Mouse (Mus musculus) midbrain, embryonic 15.5 days (tissue): ENCODE data around the gene Armc8. TPM values are rescaled to one million over a fixed set of nuclear protein-coding genes. Genes with fewer than 3 reads are reported as not detected.
"Not testable (repeated sequence)": the region's sequence is repeated elsewhere in the genome, so short reads cannot be mapped to it uniquely, and the experiment has no call there.

Source experiments
- ATAC-seq: fragments of 200-750 bp; cut with Nextera tagmentation; replicated peaks from 2 replicates; pipeline ENCODE4 v1.8.0; 2017; ENCODE audit warnings: moderate TSS enrichment
- H3K27ac ChIP-seq: fragments of 300-500 bp; sonication (generic); 2 replicates; pipeline ENCODE4 v1.5.1; 2015; ENCODE audit warnings: mild to moderate bottlenecking, inconsistent platforms
- H3K27me3 ChIP-seq: fragments of 300-500 bp; sonication (generic); replicated peaks from 2 replicates; pipeline ENCODE4 v1.6.1; 2015; ENCODE audit warnings: inconsistent platforms
- H3K36me3 ChIP-seq: fragments of 300-500 bp; sonication (generic); replicated peaks from 2 replicates; pipeline ENCODE4 v1.6.1; 2015; ENCODE audit warnings: inconsistent platforms
- H3K4me1 ChIP-seq: fragments of 300-500 bp; sonication (generic); 2 replicates; pipeline ENCODE4 v1.6.1; 2015; ENCODE audit warnings: inconsistent platforms
- H3K4me2 ChIP-seq: fragments of 300-500 bp; sonication (generic); 2 replicates; pipeline ENCODE4 v1.6.1; 2015; ENCODE audit warnings: inconsistent platforms, mild to moderate bottlenecking, moderate library complexity
- H3K4me3 ChIP-seq: fragments of 300-500 bp; sonication (generic); 2 replicates; pipeline ENCODE4 v1.5.1; 2015; ENCODE audit warnings: mild to moderate bottlenecking, inconsistent platforms
- H3K9ac ChIP-seq: fragments of 300-500 bp; sonication (generic); 2 replicates; pipeline ENCODE4 v1.6.1; 2015; ENCODE audit warnings: mild to moderate bottlenecking, inconsistent platforms
- H3K9me3 ChIP-seq: fragments of 300-500 bp; sonication (generic); 2 replicates; pipeline ENCODE4 v1.6.1; 2016; ENCODE audit warnings: inconsistent platforms
- WGBS: fragments of 180-500 bp; shearing (Covaris S2); methylation state at CpG from one replicate; pipeline ENCODE4 v1.1.7; 2015; ENCODE audit warnings: mixed read lengths; 5-methylcytosine and 5-hydroxymethylcytosine counted together
- polyA plus RNA-seq: library from polyadenylated mRNA; unstranded; fragments of >200 nt; fragmentation: Nextera tagmentation; extraction: Ambion mirVana; gene quantifications from 2 replicates; pipeline ENCODE4 v1.2.1, GENCODE M21; 2015

The Armc8 gene
- 71.3 and 79.2 TPM in 2 replicates for polyA plus RNA-seq

DNA sequence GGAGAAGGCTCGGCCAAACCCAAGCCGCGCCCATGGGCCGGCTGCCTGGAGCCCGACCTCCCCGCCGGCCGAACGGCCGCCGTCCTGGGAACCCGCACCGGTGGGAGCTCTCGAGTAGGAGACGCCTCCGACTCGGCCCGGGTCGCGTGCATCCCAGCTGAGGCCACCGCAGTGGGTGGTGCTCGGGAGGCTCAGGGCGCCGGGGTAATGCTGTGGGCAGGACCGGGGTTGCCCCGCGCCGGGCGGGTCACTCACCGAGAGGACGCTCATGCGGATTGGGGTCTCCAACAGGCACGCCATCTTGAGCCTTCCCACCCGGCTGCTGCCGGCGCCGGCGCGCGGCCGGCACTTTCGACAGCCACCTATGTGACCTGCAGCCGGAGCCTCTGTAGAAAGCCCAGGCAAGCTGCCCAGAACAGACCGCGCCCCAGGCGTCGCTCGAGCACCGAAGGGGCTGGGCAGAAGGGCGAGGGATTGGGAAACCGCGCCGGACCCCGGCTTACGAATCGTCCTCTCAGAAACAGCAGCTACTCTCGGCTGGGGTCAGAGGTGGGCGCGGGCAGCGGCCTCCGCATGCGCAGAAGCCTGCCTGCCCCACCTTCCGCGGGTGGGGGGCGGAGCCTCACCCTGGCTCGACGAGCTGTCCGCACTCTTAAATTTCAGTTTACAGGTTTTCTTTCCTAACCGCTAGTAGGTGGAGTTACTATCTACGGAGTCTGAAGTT is at the start of gene Armc8:
TSS of gene Armc8 (minus strand) at position 553 of the 724 bp plus-strand sequence.
- peak; percentile 95 for ATAC-seq

DNA sequence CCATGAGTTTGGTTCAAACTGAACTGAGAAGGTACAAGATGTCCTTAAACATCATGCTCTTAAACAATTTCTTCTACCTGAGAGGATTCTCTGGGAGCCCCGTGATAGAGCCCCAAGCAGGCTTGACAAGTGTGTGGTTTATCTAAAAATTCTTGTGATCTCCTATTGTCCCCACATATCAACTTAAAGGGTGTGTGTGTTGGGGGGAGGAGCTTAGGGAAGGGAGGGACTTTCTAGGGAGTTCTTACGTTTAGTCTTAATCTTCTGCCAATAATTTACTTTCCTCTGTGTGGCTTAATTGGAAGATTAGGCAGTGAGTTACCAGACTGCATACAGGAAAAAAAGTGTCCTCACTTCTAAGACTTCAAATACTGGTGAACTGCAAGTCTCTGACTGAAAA is 43.5 kb upstream of the Armc8 start, which contains the start of gene A4gnt:
TSS of gene A4gnt (plus strand) at position 301 of the 400 bp plus-strand sequence.
- WGBS, result 53% methylated on average over 2 of the region's 2 CpGs
- no peak within 1 kb of the TSS for H3K4me2 ChIP-seq
- no peak within 1 kb of the TSS for H3K9ac ChIP-seq
- H3K4me1 ChIP-seq, result no peaks in the 10 kb centered on the region
- H3K4me3 ChIP-seq, result no peak within 1 kb of the TSS
- ATAC-seq, result no peak
- no peaks in the 10 kb centered on the region for H3K36me3 ChIP-seq
- no peaks in the 10 kb centered on the region for H3K9me3 ChIP-seq
- no peaks in the 10 kb centered on the region for H3K27me3 ChIP-seq
- no peak within 1 kb of the TSS for H3K27ac ChIP-seq

More for the DNA sequence above, at the start of gene Armc8:
- H3K9me3 ChIP-seq, result no peaks in the 10 kb centered on the region
- peaks cover 5% of the 10 kb centered on the region; the same call in 1 of the 2 replicates for H3K27me3 ChIP-seq
- peaks cover 32% of the 10 kb centered on the region for H3K4me1 ChIP-seq
- H3K36me3 ChIP-seq, result no peaks in the 10 kb centered on the region
- WGBS, result under 1% methylated on average over 64 of the region's 70 CpGs
- H3K4me3 ChIP-seq, result peak within 1 kb of the TSS; percentile 79
- H3K9ac ChIP-seq, result peak within 1 kb of the TSS; percentile 94
- peak within 1 kb of the TSS; percentile 98 for H3K27ac ChIP-seq
- peak within 1 kb of the TSS; percentile 87 for H3K4me2 ChIP-seq

DNA sequence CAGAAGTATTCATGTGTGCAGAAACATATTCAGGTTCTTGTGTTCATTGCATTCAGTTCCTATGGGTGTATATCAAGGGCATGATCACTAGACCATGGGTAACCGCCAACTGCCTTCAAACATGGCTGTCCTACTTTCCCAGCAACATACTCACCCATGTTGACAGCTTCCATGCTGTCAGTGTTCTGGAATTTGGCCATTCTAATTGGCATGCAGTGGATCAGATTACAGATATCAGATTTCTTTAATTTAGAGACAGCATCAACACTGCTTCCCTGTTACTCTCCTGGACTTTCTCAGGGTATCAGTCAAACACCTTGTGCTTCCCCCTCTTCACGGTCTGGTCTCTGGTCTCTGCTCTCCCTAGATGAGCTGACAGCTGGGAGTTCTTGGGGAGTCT is 34.9 kb upstream of the Armc8 start:
- Histone ChIP-seq H3K4me3 (no peak overlapping the region), H3K9me3 (no peaks in the 10 kb centered on the region), H3K4me2 (no peak overlapping the region), H3K27ac (no peak overlapping the region), H3K36me3 (no peaks in the 10 kb centered on the region), H3K27me3 (no peaks in the 10 kb centered on the region), H3K4me1 (no peaks in the 10 kb centered on the region), H3K9ac (no peak overlapping the region)
- 83% methylated on average over 2 of the region's 2 CpGs for WGBS
- no peak for ATAC-seq

DNA sequence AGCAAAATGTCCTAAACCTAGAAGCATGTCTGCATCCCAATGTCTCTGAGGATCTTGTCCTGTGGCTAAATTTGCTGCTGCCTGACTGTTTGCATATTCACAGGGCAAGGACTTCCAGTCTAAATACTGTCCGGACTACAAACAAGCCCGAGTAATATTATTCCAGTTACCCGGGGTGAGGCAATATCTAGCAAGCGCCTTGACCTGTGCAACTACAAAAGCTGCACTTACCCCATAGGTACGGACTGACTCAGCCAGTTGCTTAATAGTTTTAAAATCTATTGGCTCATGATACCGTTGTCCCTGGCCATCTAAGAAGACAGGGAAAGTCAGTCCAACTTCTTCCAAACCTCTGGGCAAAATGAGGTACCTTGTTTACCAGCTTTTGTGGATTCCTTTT is 30.4 kb upstream of the Armc8 start:
- H3K27ac ChIP-seq, ATAC-seq, H3K4me1 ChIP-seq, H3K4me2 ChIP-seq, H3K9ac ChIP-seq, H3K4me3 ChIP-seq, H3K36me3 ChIP-seq, H3K9me3 ChIP-seq, H3K27me3 ChIP-seq: not testable (repeated sequence)
- 91% methylated on average over 6 of the region's 6 CpGs for WGBS

DNA sequence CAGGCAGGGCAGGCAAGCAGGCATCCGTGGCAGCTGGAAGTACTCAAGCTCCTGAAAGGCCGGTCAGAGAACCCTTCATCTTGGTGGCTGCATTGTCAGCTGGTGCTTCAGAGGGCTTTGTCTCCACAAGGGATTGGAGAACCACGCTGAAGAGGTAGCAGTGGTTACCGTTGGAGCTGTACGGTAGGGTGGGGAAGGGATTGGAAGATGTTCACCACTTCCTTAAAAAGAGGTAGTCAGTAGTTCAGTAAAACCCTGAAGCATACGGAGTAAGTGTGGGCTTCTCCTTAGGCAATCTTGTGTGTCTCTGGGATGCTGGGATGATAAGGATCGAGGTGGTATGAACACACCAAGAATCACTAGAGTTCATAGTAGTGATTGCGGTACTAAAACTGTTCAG is 22.4 kb upstream of the Armc8 start:
- no peak for ATAC-seq

DNA sequence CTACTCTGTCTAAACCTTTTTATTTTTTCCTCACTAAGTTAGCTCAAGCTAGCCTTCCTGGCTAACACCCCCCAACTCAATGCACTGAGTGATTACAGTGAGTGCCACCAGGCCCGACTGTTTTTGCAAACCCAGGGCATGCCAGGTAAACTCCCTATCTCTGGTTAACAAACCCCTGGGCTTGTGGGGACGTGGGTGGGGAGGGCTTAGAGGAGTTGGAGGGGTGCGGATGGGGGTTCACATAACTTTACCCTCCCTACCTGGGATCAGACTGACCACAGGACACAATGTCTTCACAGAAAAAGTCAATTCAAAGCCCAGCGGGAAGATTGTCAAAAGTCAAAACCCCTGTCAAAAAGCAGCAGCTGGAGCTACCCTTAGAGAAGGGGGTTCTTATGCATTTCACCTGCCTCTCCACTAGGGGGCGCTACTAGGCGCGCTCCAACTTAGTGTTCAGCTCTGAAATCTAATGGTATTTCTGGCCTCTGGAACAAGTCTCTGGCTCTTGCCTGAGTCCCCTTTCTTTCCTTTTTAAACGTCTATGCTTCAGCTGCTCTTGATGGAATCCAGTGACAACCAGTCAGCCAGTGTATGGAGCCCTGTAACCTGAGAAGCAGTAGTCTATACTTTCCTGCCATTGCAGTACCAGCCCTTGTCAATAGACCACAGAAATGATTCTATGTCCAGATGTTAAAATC is 19.0 kb upstream of the Armc8 start:
- H3K9ac ChIP-seq, result no peak overlapping the region
- 24% methylated on average over 8 of the region's 8 CpGs for WGBS
- H3K4me1 ChIP-seq, result no peaks in the 10 kb centered on the region
- H3K4me2 ChIP-seq, result no peak overlapping the region
- no peak overlapping the region for H3K27ac ChIP-seq
- H3K9me3 ChIP-seq, result no peaks in the 10 kb centered on the region
- no peaks in the 10 kb centered on the region for H3K27me3 ChIP-seq
- H3K4me3 ChIP-seq, result no peak overlapping the region
- no peak for ATAC-seq
- peaks cover 15% of the 10 kb centered on the region for H3K36me3 ChIP-seq

More for the DNA sequence above, 22.4 kb upstream of the Armc8 start:
- H3K27ac ChIP-seq, result no peak overlapping the region
- WGBS, result 77% methylated on average over 8 of the region's 8 CpGs
- H3K4me3 ChIP-seq, result no peak overlapping the region
- H3K27me3 ChIP-seq, result no peaks in the 10 kb centered on the region
- no peak overlapping the region for H3K9ac ChIP-seq
- H3K9me3 ChIP-seq, result no peaks in the 10 kb centered on the region
- no peak overlapping the region for H3K4me2 ChIP-seq
- H3K36me3 ChIP-seq, result no peaks in the 10 kb centered on the region
- no peaks in the 10 kb centered on the region for H3K4me1 ChIP-seq

DNA sequence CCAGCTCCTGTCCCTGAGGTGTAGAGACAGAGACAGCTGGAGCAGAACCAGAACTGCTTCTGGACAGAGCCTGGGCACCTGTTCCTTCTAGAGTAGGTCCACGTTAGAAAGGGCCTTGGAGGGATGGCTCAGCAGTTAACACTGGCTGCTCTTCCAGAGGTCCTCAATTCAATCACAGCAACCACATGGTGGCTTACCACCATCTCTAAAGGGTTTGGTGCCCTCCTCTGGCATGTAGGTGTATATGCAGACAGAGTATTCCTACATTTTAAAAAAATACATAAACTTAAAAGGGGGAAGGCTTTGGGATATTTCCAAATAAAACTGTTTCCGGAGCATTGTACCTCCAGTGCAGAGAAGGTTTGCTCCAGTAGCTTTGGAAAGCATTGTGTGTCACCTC is 12.0 kb upstream of the Armc8 start:
- H3K36me3 ChIP-seq, result peaks cover 34% of the 10 kb centered on the region
- ATAC-seq, result no peak; the same call in 1 of the 2 replicates

DNA sequence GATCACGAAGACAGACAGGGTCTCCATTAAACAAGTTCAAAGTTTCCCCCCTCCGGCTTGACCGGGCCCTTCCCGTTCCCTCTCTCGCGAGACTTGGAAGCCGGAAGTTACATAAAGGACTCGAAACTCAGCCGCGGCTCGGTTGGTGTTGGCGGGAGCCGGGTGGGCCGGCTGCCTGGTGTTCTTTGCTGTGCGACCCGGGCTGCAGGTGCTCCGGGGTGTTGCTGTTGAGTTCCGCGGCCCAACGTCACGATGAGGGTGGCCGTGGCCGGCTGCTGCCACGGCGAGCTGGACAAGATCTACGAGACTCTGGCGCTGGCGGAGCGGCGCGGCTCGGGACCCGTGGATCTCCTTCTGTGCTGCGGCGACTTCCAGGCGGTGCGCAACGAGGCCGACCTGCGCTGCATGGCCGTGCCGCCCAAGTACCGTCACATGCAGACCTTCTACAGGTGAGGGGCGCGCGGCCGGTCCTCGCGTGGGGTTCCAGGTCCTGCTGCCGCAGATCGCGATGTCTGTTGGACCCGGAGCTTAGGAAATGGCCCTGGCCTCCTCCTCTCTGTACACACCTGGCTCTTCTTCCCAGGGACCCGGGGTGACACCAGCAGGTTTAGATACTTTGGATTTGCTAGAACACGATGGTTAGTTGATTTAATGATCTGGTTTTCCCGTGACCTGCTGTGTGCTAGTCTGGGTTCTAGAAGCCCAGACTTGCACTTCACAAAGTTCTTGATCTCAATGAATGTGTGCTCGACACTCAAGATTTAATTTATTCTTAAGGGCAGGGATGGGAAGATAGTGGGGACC is 7.2 kb upstream of the Armc8 start, which contains the start of gene Dbr1:
TSS of gene Dbr1 (plus strand) at position 123 of the 804 bp plus-strand sequence.
- Histone ChIP-seq H3K9me3 (no peaks in the 10 kb centered on the region), H3K4me3 (peak within 1 kb of the TSS; percentile 95), H3K27me3 (peaks cover 5% of the 10 kb centered on the region; the same call in 1 of the 2 replicates), H3K27ac (peak within 1 kb of the TSS; percentile 81), H3K9ac (peak within 1 kb of the TSS; percentile 95), H3K4me2 (peak within 1 kb of the TSS; percentile 71), H3K4me1 (peaks cover 11% of the 10 kb centered on the region), H3K36me3 (0 out of 2 replicates have a peak, but pooled peaks cover 10% of the 10 kb centered on the region)
- ATAC-seq, result peak; percentile 97
- under 1% methylated on average over 57 of the region's 57 CpGs for WGBS

More for the DNA sequence above, 12.0 kb upstream of the Armc8 start:
- 46% methylated on average over 2 of the region's 2 CpGs for WGBS
- H3K4me3 ChIP-seq, result no peak overlapping the region
- H3K4me2 ChIP-seq, result no peak overlapping the region
- H3K9me3 ChIP-seq, result no peaks in the 10 kb centered on the region
- no peaks in the 10 kb centered on the region for H3K27me3 ChIP-seq
- no peak overlapping the region for H3K9ac ChIP-seq
- peaks cover 11% of the 10 kb centered on the region for H3K4me1 ChIP-seq
- H3K27ac ChIP-seq, result no peak overlapping the region

DNA sequence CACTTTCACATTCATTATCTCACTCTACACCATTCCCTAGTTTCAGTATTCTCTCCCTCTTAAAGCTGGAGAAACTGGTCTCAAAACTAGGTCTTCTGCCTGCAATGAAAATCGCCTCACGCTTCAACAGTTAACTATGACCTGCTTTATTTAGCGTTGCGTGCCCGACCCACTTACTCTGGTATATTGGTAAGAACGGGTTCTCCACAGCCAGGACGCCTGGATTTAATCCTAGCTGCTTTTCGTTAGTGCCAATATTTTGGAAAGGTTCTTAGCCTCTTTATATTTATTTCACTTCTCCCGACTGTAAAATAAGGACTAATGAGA is 335 bp upstream of the Armc8 start:
- Histone ChIP-seq H3K4me3 (peak overlapping the region; percentile 79), H3K4me1 (peaks cover 27% of the 10 kb centered on the region), H3K9me3 (no peaks in the 10 kb centered on the region), H3K27ac (peak overlapping the region; percentile 98), H3K9ac (peak overlapping the region; percentile 94), H3K4me2 (peak overlapping the region; percentile 87), H3K36me3 (no peaks in the 10 kb centered on the region), H3K27me3 (peaks cover 5% of the 10 kb centered on the region; the same call in 1 of the 2 replicates)
- ATAC-seq, result 0 out of 2 replicates have a peak, but pooled peaks have one; percentile 28
- 1% methylated on average over 9 of the region's 9 CpGs for WGBS

DNA sequence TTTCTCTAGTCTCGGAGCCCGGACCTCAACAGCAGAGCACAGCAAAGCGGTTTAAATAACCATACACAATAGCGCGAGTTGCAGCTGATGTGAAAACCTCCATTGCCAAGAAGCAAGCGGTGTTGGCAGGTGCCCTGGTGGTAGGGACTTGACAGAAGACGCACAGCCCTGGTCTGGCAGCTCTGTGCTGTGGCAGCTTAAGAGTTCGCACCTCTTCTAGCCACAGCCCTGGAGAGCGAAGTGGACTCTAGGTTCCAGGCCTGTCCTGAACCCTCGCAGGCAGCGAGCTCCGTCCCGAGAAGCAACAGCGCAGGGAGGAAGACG is 714 bp downstream of the Armc8 start:
- H3K9ac ChIP-seq, result peak overlapping the region; percentile 94
- peaks cover 5% of the 10 kb centered on the region; the same call in 1 of the 2 replicates for H3K27me3 ChIP-seq
- peak overlapping the region; percentile 87 for H3K4me2 ChIP-seq
- WGBS, result under 1% methylated on average over 15 of the region's 15 CpGs
- no peaks in the 10 kb centered on the region for H3K9me3 ChIP-seq
- peak overlapping the region; percentile 79 for H3K4me3 ChIP-seq
- peak; percentile 79 for ATAC-seq
- H3K36me3 ChIP-seq, result no peaks in the 10 kb centered on the region
- H3K4me1 ChIP-seq, result peaks cover 34% of the 10 kb centered on the region
- peak overlapping the region; percentile 98 for H3K27ac ChIP-seq

DNA sequence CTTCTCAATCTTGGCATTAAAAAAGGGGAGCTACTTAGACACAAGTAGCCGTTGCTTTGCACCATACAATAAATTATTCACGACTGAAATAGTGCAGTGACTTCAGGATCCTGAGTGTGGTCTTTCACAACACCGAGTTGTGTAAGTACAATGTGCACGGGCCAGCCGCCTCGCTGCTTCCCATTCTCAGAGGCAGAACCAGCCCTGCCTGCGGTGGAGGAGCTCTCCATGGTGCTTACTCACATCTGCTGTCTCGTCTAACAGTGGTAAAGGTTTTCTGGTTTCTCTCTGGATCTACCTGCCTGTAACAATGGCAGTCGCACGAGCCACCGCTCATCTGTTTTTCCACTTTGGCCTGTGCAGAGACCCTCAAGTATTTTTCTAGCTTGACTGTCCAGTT is 5.0 kb downstream of the Armc8 start:
- 39% methylated on average over 11 of the region's 11 CpGs for WGBS
- ATAC-seq, result no peak
- Histone ChIP-seq H3K4me3 (no peak overlapping the region), H3K36me3 (no peaks in the 10 kb centered on the region), H3K9me3 (no peaks in the 10 kb centered on the region), H3K4me2 (no peak overlapping the region), H3K27me3 (no peaks in the 10 kb centered on the region), H3K27ac (no peak overlapping the region), H3K9ac (no peak overlapping the region), H3K4me1 (peaks cover 28% of the 10 kb centered on the region)

DNA sequence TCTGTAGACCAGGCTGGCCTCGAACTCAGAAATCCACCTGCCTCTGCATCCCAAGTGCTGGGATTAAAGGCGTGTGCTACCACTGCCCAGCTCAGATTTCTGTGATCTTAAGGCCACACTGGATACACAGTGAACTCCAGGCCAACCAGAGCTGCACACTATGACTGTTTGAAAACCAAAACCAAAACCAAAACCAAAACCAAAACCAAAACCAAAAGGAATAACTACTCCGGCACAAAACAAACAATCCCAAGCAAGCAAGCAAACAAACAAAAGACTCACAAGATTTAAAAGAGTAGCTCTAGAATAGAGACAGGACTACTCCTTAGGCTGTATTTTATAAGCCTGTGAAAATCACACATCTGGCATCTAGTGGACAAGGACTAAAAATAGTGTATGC is 8.3 kb downstream of the Armc8 start:
- H3K4me1 ChIP-seq, result 0 out of 2 replicates have a peak, but pooled peaks cover 10% of the 10 kb centered on the region
- H3K9me3 ChIP-seq, result no peaks in the 10 kb centered on the region
- no peak overlapping the region for H3K4me3 ChIP-seq
- no peak overlapping the region for H3K27ac ChIP-seq
- H3K27me3 ChIP-seq, result no peaks in the 10 kb centered on the region
- no peak overlapping the region for H3K4me2 ChIP-seq
- H3K36me3 ChIP-seq, result no peaks in the 10 kb centered on the region
- H3K9ac ChIP-seq, result no peak overlapping the region
- WGBS, result 94% methylated on average over 3 of the region's 3 CpGs
- no peak for ATAC-seq
